Mouse (Mus musculus) thymus, postnatal 0 days (tissue): ENCODE data around the gene Nit2. TPM values are rescaled to one million over a fixed set of nuclear protein-coding genes. Genes with fewer than 3 reads are reported as not detected.
A peak's percentile ranks its signal among the peaks of the same experiment; 100 is the strongest.

Experiments
- DNase-seq: peaks from one replicate; pipeline ENCODE4 v3.0.0-alpha.2; 2015; ENCODE audit warnings: low spot score
- polyA plus RNA-seq: library from polyadenylated mRNA; unstranded; fragments of >200 nt; fragmentation: Nextera tagmentation; extraction: Ambion mirVana; gene quantifications from 2 replicates; pipeline ENCODE4 v1.2.1, GENCODE M21; 2015

Gene Nit2
- polyA plus RNA-seq, 1 experiment from 2014 or later, result 44.4 TPM

GRCm38 (mm10) chr16:57163694-57164093 lies 3.4 kb downstream of the Nit2 start:
- no peak for DNase-seq

GRCm38 (mm10) chr16:57162841-57163240 lies 4.3 kb downstream of the Nit2 start:
- no peak for DNase-seq

GRCm38 (mm10) chr16:57159835-57160234 lies 7.3 kb downstream of the Nit2 start:
- no peak for DNase-seq

GRCm38 (mm10) chr16:57157728-57158127 lies 9.4 kb downstream of the Nit2 start:
- DNase-seq, result no peak

GRCm38 (mm10) chr16:57157076-57157475 lies 10.1 kb downstream of the Nit2 start:
- no peak for DNase-seq

GRCm38 (mm10) chr16:57155899-57156298 lies 11.2 kb downstream of the Nit2 start:
- DNase-seq, result no peak

GRCm38 (mm10) chr16:57151437-57151836 lies 15.7 kb downstream of the Nit2 start:
- no peak for DNase-seq

- DNase-seq, result no peak
Observed at GRCm38 (mm10) chr16:57144741-57145140, 22.4 kb downstream of the Nit2 start.

- no peak for DNase-seq
Observed at GRCm38 (mm10) chr16:57133611-57134010, 33.5 kb downstream of the Nit2 start.

GRCm38 (mm10) chr16:57132326-57132725 lies 34.8 kb downstream of the Nit2 start:
- no peak for DNase-seq

GRCm38 (mm10) chr16:57131544-57131943 lies 35.6 kb downstream of the Nit2 start:
- DNase-seq, result no peak

GRCm38 (mm10) chr16:57130752-57131400 lies 36.3 kb downstream of the Nit2 start:
- no peak for DNase-seq

- DNase-seq, result no peak
Observed at GRCm38 (mm10) chr16:57127825-57128224, 39.3 kb downstream of the Nit2 start.

GRCm38 (mm10) chr16:57126268-57126667 lies 40.9 kb downstream of the Nit2 start:
- DNase-seq, result no peak

- no peak for DNase-seq
Observed at GRCm38 (mm10) chr16:57122682-57123445, 44.3 kb downstream of the Nit2 start.

GRCm38 (mm10) chr16:57121816-57122415 lies 45.2 kb downstream of the Nit2 start:
- no peak for DNase-seq

GRCm38 (mm10) chr16:57120913-57121815 lies 46.0 kb downstream of the Nit2 start, which contains the start of gene Tomm70a:
Gene Tomm70a (plus strand): TSS chr16:57121703.
- peak; percentile 94 for DNase-seq

- no peak for DNase-seq
Observed at GRCm38 (mm10) chr16:57117562-57117961, 49.6 kb downstream of the Nit2 start.

- peak; percentile 32 for DNase-seq
Observed at GRCm38 (mm10) chr16:57116066-57116465, 51.1 kb downstream of the Nit2 start.
